Mouse (Mus musculus) E14TG2a.4 (cell line): ENCODE measurements at regions not wholly inside any gene's neighbourhood (a gene's known extent, or its start where the extent isn't known, plus 50 kb on each side); places are given as distances from the start of the nearest gene placed in this dataset.

Source experiments
- CTCF ChIP-seq: conservative IDR thresholded peaks from 2 replicates; pipeline ENCODE4 v1.5.1; 2014; ENCODE audit warnings: low read length
- NANOG ChIP-seq: IDR thresholded peaks from 2 replicates; pipeline ENCODE4 v1.6.1; 2014; ENCODE audit warnings: borderline replicate concordance, low read length, mixed read lengths
- POU5F1 ChIP-seq: IDR thresholded peaks from 2 replicates; pipeline ENCODE4 v1.6.1; 2014; ENCODE audit warnings: low read length, borderline replicate concordance

DNA sequence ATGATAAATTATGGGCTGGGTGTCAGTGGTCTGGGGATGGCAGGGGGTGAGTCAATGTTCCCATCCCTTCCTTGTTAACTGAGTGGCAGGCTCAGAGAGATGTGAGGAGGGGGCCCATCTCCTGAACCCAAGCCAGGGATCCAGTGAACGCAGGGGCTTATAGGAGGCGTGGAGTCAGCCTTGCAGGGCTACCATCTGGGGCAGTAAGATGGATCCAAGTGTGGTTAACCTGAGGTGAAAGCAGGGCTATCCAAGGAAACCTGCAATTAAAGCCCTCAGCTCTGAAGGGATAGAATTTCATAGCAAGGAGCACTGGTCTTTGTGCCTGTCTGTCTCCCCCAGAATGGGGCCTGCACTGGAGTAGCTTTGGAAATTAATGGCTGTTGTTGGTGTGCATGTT lies 103.3 kb upstream of the Mgmt start:
- no peak for TF ChIP-seq NANOG
- no peak for TF ChIP-seq CTCF
- no peak for TF ChIP-seq POU5F1
